Mouse (Mus musculus) cerebellum, postnatal 10 days (tissue): ENCODE measurements around the gene Gm8332.
"Not testable (repeated sequence)": the region's sequence is repeated elsewhere in the genome, so short reads cannot be mapped to it uniquely, and the experiment has no call there.

Experiments used
- DNase-seq, 2 experiments: peaks; one replicate each; pipeline ENCODE4 v3.0.0; 2021; ENCODE audit warnings: mixed read lengths in 2 of 2

The Gm8332 gene

GRCm38 (mm10) chr12:88250000-88250399 lies at the start of gene Gm8332:
Gene Gm8332 (minus strand): TSS chr12:88250100.
- not testable (repeated sequence) for DNase-seq

DNA sequence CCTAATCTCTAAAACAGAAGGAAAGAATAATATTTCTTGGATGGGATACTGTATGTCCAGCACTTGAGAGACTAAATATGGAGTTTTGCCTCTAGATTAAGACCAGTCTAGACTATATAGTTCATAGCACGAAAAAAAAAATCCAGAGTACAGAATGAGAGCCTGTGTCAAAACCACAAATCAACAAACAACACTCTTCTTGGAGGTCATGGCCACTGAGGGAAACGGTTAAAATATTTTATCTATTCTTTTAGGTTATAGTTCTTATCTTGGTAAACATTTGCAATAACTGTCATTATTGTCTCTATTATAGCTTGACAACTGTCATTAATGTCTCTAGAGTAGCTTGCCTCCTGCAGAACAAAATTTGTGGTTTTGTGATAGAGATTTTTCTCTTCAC lies 47.3 kb upstream of the Gm8332 start:
- not testable (repeated sequence) for DNase-seq

GRCm38 (mm10) chr12:88293082-88293481 lies 43.2 kb upstream of the Gm8332 start:
- not testable (repeated sequence) for DNase-seq

DNA sequence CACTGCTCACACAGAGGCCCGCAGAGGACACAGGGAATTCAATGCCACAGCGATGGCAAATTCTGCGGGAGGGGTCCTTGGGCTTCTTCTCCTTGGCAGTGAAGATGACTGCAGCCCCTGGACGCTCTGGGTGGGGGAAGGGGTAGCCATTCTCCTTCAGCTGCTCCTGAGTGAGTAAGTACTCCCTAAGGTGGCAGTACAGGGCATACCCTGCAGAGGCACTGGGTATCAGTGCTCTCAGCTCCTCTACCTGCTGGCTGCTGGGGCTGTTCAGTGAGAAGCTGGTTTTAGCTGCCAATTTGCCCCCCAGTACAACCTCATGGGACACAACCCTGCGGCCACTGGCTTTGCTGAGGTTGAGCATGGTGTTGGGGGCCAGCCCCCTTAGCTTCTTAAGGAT lies 35.3 kb upstream of the Gm8332 start:
- DNase-seq, result not testable (repeated sequence)

DNA sequence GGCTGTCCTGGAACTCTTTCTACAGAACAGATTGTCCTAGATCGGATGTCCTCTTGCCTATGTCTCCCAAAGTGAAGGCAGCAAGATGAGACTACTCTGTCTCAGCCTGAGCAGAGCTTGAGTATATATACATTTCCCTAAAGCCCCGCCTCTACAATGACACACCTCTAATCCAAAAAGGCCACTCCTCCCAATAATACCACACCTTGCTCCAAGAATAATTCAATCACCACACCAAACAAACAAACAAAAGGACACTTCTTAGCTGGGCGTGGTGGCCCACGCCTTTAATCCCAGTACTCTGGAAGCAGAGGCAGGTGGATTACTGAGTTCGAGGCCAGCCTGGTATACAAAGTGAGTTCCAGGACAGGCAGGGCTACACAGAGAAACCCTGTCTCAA lies 24.5 kb upstream of the Gm8332 start, which contains the start of gene Gm5662:
Gm5662 (minus strand) TSS at position 101 of the 400 bp plus-strand sequence.
- DNase-seq, result not testable (repeated sequence)

GRCm38 (mm10) chr12:88257241-88257640 lies 7.3 kb upstream of the Gm8332 start:
- no peak for DNase-seq

DNA sequence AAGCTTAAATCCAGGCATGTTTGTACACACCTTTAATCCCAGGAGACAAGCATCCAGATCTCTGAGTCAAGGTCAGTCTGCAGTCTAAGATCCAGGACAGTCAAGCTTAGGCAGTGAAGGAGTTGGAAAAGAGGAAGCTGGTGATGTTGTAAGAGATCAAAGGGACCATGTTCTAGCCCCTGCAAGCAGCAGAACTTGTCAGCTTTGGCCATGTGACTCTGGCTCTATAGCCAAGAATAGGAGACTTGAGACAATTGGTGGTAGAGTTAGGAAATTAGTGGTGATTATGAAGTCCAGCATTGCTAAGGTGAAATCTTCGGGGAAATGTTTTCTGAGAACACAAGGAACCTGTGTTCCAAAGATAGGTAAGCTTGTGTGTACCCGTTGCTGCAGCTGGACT lies 6.0 kb upstream of the Gm8332 start:
- not testable (repeated sequence) for DNase-seq

DNA sequence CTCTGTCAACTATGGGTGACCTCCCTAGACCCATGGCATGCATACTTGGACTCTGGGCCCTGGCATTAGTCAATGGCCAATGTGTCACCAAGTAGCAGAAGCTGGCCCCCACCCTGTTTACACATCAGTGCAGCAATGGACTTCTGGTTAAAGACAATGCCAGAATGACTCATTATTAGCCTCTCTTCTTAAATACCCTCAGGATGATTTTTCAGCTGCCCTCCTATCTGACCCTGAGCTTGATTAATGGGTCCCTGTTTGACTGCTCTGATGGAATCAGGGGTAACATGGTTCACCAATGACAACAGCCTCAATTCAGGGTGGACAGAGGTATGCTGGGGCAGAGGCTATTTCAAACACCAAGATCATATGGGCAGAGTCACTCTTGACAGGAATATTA lies 4.1 kb downstream of the Gm8332 start:
- not testable (repeated sequence) for DNase-seq

DNA sequence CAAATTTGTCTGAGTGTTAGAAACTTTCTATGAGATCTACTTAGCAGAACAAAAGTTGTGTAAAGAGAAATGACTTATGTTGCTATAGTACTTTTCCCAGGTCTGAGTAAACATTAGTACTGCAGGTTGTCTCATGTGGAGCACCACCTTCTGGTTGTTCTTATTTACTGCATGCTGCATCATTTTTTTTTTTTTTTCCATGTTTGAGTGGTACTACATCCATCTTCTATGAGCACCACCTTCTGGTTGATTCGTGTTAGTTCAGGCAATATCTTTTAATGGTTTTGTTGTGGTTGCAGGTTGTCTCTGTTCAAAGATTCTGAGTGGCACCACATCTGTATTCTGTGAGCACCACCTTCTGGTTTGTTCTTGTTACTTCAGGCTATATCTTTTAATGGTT lies 7.0 kb downstream of the Gm8332 start:
- DNase-seq, result not testable (repeated sequence)

DNA sequence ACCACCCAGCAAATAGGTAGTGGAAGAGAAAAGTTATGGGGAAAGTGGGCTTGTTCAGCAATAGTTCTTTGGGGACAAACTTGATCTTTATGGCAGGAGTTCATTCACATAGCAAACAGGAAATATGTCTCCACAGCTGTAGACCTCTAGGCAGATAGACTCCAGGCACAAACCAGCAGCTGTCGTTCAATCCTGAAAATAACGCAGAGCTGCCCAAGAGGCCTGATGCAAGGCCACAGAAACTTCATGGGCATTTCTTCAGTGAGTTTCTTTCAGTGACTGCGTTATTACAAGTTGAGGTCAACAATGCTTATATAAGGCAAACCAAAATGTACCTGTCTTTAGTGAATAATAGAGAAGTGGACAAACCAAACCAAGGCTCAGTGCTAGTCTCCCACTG lies 30.5 kb downstream of the Gm8332 start:
- no peak for DNase-seq

DNA sequence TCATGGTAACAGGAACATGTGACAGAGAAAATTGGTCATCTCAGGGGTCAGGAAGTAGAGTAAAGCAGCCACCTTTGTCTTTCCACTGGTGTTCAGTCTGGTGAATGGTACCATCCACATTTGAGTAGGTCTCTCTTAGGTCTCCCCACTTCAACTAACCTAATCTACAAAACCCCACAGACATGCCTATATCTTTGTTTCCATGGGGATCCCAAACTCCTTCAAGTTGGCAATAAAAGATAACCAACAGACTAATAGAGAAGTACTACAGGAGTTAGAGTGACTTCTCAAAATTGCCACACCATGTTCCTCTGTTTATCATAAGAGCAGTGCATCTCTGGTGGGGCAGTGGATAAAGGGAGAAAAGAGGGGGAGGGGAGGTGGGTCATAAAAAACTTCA lies 31.8 kb downstream of the Gm8332 start:
- DNase-seq, result not testable (repeated sequence)

GRCm38 (mm10) chr12:88214641-88215040 lies 35.3 kb downstream of the Gm8332 start:
- DNase-seq, result no peak

GRCm38 (mm10) chr12:88211458-88211857 lies 38.4 kb downstream of the Gm8332 start:
- not testable (repeated sequence) for DNase-seq

GRCm38 (mm10) chr12:88202856-88203255 lies 47.0 kb downstream of the Gm8332 start:
- DNase-seq, result no peak
